Mouse (Mus musculus) testis, adult 2 months (tissue): ENCODE results near the gene Grik5.

ENCODE experiments used
- CTCF ChIP-seq: fragments of 200-500 bp; IDR thresholded peaks from 2 replicates; pipeline ENCODE4 v1.5.1; 2012; ENCODE audit warnings: low read depth, mild to moderate bottlenecking, inconsistent platforms, low read length, moderate library complexity; ENCODE audit not compliant: control insufficient read depth, insufficient read depth, insufficient replicate concordance
- POLR2A ChIP-seq: fragments of 200-500 bp; IDR thresholded peaks from 2 replicates; pipeline ENCODE4 v1.6.1; 2012; ENCODE audit warnings: low read depth, mild to moderate bottlenecking, inconsistent platforms, low read length, moderate library complexity; ENCODE audit not compliant: control insufficient read depth

GRCm38 (mm10) chr7:25112178-25112955 lies 40.2 kb upstream of the Grik5 start:
- TF ChIP-seq CTCF, result no peak
- TF ChIP-seq POLR2A, result no peak
